Mouse (Mus musculus) liver, embryonic 14.5 days (tissue): ENCODE measurements at regions not wholly inside any gene's neighbourhood (a gene's known extent, or its start where the extent isn't known, plus 50 kb on each side); places are given as distances from the start of the nearest gene placed in this dataset.

ENCODE experiments used
- CTCF ChIP-seq: IDR thresholded peaks from 2 replicates; pipeline ENCODE4 v1.5.1; 2016; ENCODE audit warnings: antibody characterized with exemption, low read depth, control low read depth
- EP300 ChIP-seq: IDR thresholded peaks from 2 replicates; pipeline ENCODE4 v1.6.1; 2016; ENCODE audit warnings: antibody characterized with exemption, low read depth

GRCm38 (mm10) chr3:35342584-35342983, 411.3 kb upstream of the Atp11b start:
- no peak for TF ChIP-seq CTCF
- TF ChIP-seq EP300 = no peak
